Mouse (Mus musculus): ENCODE data around the gene Ski.

DNA sequence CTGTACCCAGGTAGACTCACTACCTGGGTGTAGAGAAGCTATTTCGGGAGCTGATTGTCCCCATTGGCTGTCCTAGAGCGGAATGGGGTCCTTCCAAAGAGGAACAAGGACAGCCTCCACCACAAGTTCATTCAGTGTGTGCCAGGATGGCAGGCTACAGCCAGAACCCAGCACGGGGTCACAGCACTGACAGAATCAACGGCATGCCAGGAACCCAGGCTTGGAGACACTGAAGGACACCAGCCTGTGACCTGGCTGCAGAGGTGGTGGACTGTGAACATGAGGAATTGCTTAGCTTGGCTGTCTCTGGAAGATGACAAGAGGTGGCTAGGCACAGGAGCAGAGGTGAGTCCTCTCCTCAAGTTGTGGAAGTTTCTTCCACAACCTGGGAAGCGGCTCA lies 19.9 kb upstream of the Ski start:
- no peak for TF ChIP-seq CTCF (IDR thresholded peaks at IDR 0.05; ENCODE audit: low read depth, low read length)
- no peak for TF ChIP-seq POLR2A (IDR thresholded peaks at IDR 0.05; ENCODE audit: extremely low read depth, insufficient read depth, low read length)
